Mouse (Mus musculus): ENCODE results near the gene Ninj2. TPM values are rescaled to one million over a fixed set of nuclear protein-coding genes. Genes with fewer than 3 reads are reported as not detected.

Gene Ninj2
- total RNA-seq (2014; rRNA removed; ENCODE audit: low replicate concordance), result 27.4 TPM in 1 of 2 replicates, not detected in the other
- polyA plus RNA-seq (2015; fragmentation: Nextera tagmentation; extraction: Ambion mirVana), result not detected in 2 replicates

DNA sequence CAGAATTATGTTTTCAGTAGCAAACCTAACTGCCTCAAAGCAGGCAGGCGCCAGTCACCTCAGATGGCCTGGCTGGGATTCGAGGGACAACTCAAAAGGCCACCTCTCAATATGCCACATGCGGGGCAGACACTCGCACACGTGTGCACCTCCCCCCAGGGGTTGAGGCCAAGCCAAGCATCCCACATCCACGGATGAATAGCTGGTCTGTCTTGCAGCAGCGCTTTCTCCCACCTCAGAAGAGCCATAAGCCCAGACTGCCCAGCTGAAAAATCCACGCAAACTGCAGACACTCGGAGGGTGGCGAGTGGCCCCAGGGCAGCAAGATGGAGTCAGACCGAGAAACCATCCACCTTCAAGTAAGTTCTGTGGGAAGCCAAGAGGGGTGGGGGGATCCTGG lies at the start of gene Ninj2:
Gene Ninj2 (plus strand): TSS at position 251 of the 400 bp plus-strand sequence.
- DNase-seq (ENCODE audit: low spot score), result no peak
- no peaks in the 10 kb centered on the region for H3K4me1 ChIP-seq (ENCODE audit: control insufficient read depth, insufficient read depth)
- no peak within 1 kb of the TSS for H3K4me2 ChIP-seq (ENCODE audit: low read depth, low read length)
- no peaks in the 10 kb centered on the region for H3K36me3 ChIP-seq (replicated peaks; ENCODE audit: control insufficient read depth, insufficient read depth, low read length)
- TF ChIP-seq CTCF (IDR thresholded peaks at IDR 0.05; ENCODE audit: low read depth) (no peak), EP300 (IDR thresholded peaks at IDR 0.05; ENCODE audit: low read depth) (no peak)
- no peak within 1 kb of the TSS for H3K27ac ChIP-seq (ENCODE audit: low read depth)
- no peaks in the 10 kb centered on the region for H3K27me3 ChIP-seq (ENCODE audit: control insufficient read depth, insufficient read depth, low read length)
- no peak within 1 kb of the TSS for H3K9ac ChIP-seq (replicated peaks; ENCODE audit: low read depth, low read length)
- WGBS, result 81% methylated on average over 11 of the region's 11 CpGs
- no peak within 1 kb of the TSS for H3K4me3 ChIP-seq (ENCODE audit: low read depth, low read length)
- ATAC-seq (ENCODE audit: insufficient read depth, low read depth), result no peak
- no peaks in the 10 kb centered on the region for H3K9me3 ChIP-seq (replicated peaks; ENCODE audit: control insufficient read depth, low read length)

DNA sequence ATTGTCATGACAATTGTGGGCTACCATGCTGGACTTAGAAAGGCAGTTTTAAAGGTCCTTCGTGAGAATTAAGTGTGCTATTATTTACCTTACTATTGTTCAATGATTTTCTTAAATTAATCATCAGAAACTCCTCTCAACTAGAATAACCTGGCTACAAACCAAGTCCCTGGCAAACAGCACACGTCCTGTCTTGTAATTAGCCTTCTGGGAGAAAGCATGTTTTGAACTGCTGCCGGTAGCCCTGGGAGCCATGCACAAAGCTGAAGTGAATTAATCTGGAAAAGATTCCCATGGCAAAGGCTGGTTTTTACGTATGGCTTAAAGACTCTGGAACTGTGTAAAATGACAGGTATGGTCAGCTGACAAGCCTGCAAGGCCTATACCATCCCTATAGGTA lies 47.7 kb upstream of the Ninj2 start:
- DNase-seq (ENCODE audit: low spot score) (no peak), ATAC-seq (ENCODE audit: insufficient read depth, low read depth) (no peak)
- H3K27ac ChIP-seq (ENCODE audit: low read depth), result no peak overlapping the region
- no peak overlapping the region for H3K4me2 ChIP-seq (ENCODE audit: low read depth, low read length)
- H3K36me3 ChIP-seq (replicated peaks; ENCODE audit: control insufficient read depth, insufficient read depth, low read length), result no peaks in the 10 kb centered on the region
- H3K9ac ChIP-seq (replicated peaks; ENCODE audit: low read depth, low read length), result no peak overlapping the region
- no peaks in the 10 kb centered on the region for H3K9me3 ChIP-seq (replicated peaks; ENCODE audit: control insufficient read depth, low read length)
- H3K4me3 ChIP-seq (ENCODE audit: low read depth, low read length), result no peak overlapping the region
- no peaks in the 10 kb centered on the region for H3K27me3 ChIP-seq (ENCODE audit: control insufficient read depth, insufficient read depth, low read length)
- no peaks in the 10 kb centered on the region for H3K4me1 ChIP-seq (ENCODE audit: control insufficient read depth, insufficient read depth)
- WGBS, result 57% methylated on average over 4 of the region's 4 CpGs
- TF ChIP-seq EP300 (IDR thresholded peaks at IDR 0.05; ENCODE audit: low read depth) (no peak), CTCF (IDR thresholded peaks at IDR 0.05; ENCODE audit: low read depth) (no peak)

DNA sequence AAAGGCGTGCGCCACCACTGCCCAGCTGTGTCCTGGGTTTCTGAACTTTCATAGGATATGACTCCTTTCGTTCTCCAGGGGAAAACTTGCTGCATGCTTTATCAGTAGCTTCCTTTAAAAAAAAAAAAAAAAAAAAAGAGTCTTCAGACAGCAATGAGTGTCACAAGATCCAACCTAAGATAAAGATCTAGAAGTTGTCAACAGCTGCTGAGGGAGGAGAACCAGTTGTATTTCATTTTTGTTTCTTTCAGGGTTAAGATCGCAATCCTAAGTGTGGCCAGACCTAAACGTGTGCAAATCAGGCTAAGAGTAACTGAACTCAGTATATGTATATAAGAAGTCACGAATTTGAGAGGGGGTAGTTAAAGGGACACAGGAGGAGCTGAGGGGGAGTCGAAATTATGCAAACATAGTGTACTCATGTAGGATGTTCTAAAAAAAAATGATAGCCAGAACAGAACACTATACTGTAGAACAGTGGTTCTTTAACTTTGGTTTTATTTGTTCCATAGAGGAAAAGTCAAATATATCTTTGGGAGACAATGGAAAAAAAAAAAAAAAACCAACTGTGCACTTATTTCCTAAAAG lies 45.4 kb upstream of the Ninj2 start:
- H3K4me3 ChIP-seq (ENCODE audit: low read depth, low read length), result no peak overlapping the region
- H3K27ac ChIP-seq (ENCODE audit: low read depth), result peak overlapping the region; percentile 7; the same call in 1 of the 2 replicates
- H3K4me2 ChIP-seq (ENCODE audit: low read depth, low read length), result no peak overlapping the region
- H3K36me3 ChIP-seq (replicated peaks; ENCODE audit: control insufficient read depth, insufficient read depth, low read length), result no peaks in the 10 kb centered on the region
- ATAC-seq (ENCODE audit: insufficient read depth, low read depth), result no peak
- no peaks in the 10 kb centered on the region for H3K9me3 ChIP-seq (replicated peaks; ENCODE audit: control insufficient read depth, low read length)
- 56% methylated on average over 7 of the region's 7 CpGs for whole genome bisulfite sequencing
- H3K4me1 ChIP-seq (ENCODE audit: control insufficient read depth, insufficient read depth), result no peaks in the 10 kb centered on the region
- no peak for TF ChIP-seq EP300 (IDR thresholded peaks at IDR 0.05; ENCODE audit: low read depth)
- no peak for TF ChIP-seq CTCF (IDR thresholded peaks at IDR 0.05; ENCODE audit: low read depth)
- no peak for DNase-seq (ENCODE audit: low spot score)
- no peak overlapping the region for H3K9ac ChIP-seq (replicated peaks; ENCODE audit: low read depth, low read length)
- no peaks in the 10 kb centered on the region for H3K27me3 ChIP-seq (ENCODE audit: control insufficient read depth, insufficient read depth, low read length)

DNA sequence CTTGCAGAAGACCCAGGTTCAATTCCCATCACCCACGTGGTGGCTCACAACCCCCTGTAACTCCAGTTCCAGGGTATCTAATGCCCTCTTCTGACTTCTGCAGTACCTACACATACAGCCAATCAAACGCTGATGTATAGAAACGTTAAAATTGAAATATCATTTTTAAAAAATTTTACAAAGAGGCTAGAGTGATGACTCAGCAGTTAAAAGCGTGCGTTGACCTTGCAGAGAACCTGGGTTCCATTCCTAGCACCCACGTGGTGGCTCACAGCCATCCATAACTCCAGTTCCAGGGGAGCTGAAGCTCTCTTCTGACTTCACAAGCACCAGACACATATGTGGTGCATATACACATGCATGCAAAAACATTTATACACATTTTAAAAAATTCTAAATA lies 38.7 kb upstream of the Ninj2 start:
- 84% methylated on average over 6 of the region's 6 CpGs for WGBS

GRCm38 (mm10) chr6:120055666-120056540 lies 37.2 kb upstream of the Ninj2 start:
- ATAC-seq (ENCODE audit: insufficient read depth, low read depth) (no peak), DNase-seq (ENCODE audit: low spot score) (no peak)
- 70% methylated on average over 2 of the region's 2 CpGs for WGBS
- TF ChIP-seq CTCF (IDR thresholded peaks at IDR 0.05; ENCODE audit: low read depth), result no peak
- TF ChIP-seq EP300 (IDR thresholded peaks at IDR 0.05; ENCODE audit: low read depth), result no peak
- Histone ChIP-seq H3K27me3 (ENCODE audit: control insufficient read depth, insufficient read depth, low read length) (no peaks in the 10 kb centered on the region), H3K4me2 (ENCODE audit: low read depth, low read length) (no peak overlapping the region), H3K27ac (ENCODE audit: low read depth) (peak overlapping the region; percentile 76), H3K36me3 (replicated peaks; ENCODE audit: control insufficient read depth, insufficient read depth, low read length) (no peaks in the 10 kb centered on the region), H3K4me3 (ENCODE audit: low read depth, low read length) (no peak overlapping the region), H3K9ac (replicated peaks; ENCODE audit: low read depth, low read length) (no peak overlapping the region), H3K9me3 (replicated peaks; ENCODE audit: control insufficient read depth, low read length) (no peaks in the 10 kb centered on the region), H3K4me1 (ENCODE audit: control insufficient read depth, insufficient read depth) (peaks cover 8% of the 10 kb centered on the region)

More for the DNA sequence above, 38.7 kb upstream of the Ninj2 start:
- Histone ChIP-seq H3K36me3 (replicated peaks; ENCODE audit: control insufficient read depth, insufficient read depth, low read length) (no peaks in the 10 kb centered on the region), H3K9ac (replicated peaks; ENCODE audit: low read depth, low read length) (no peak overlapping the region), H3K4me3 (ENCODE audit: low read depth, low read length) (no peak overlapping the region), H3K4me2 (ENCODE audit: low read depth, low read length) (no peak overlapping the region), H3K9me3 (replicated peaks; ENCODE audit: control insufficient read depth, low read length) (no peaks in the 10 kb centered on the region), H3K4me1 (ENCODE audit: control insufficient read depth, insufficient read depth) (peaks cover 8% of the 10 kb centered on the region), H3K27me3 (ENCODE audit: control insufficient read depth, insufficient read depth, low read length) (no peaks in the 10 kb centered on the region), H3K27ac (ENCODE audit: low read depth) (no peak overlapping the region)
- DNase-seq (ENCODE audit: low spot score) (no peak), ATAC-seq (ENCODE audit: insufficient read depth, low read depth) (no peak)
- TF ChIP-seq CTCF (IDR thresholded peaks at IDR 0.05; ENCODE audit: low read depth) (no peak), EP300 (IDR thresholded peaks at IDR 0.05; ENCODE audit: low read depth) (no peak)

All from heart, postnatal 0 days (tissue).